Mouse (Mus musculus): ENCODE measurements around the gene Gm10401. TPM values are rescaled to one million over a fixed set of nuclear protein-coding genes. Genes with fewer than 3 reads are reported as not detected.

Gm10401 gene
- polyA plus RNA-seq, 1 experiment from 2014 or later, result 44.4 TPM

GRCm38 (mm10) chr5:115133358-115134066 is 35.4 kb upstream of the Gm10401 start:
- Histone ChIP-seq H3K27me3 (no peaks in the 10 kb centered on the region), H3K9ac (peak overlapping the region; percentile 92), H3K4me2 (peak overlapping the region; percentile 87), H3K4me1 (replicated peaks) (peaks cover 33% of the 10 kb centered on the region), H3K9me3 (no peaks in the 10 kb centered on the region), H3K36me3 (peaks cover 18% of the 10 kb centered on the region), H3K27ac (no peak overlapping the region), H3K4me3 (peak overlapping the region; percentile 89)
- 60% methylated on average over 6 of the region's 6 CpGs for WGBS
- no peak for ATAC-seq (ENCODE audit: low FRiP score)

- Histone ChIP-seq H3K4me3 (0 out of 2 replicates have a peak overlapping the region, but pooled peaks have one; percentile 89), H3K9ac (peak overlapping the region; percentile 92), H3K36me3 (peaks cover 29% of the 10 kb centered on the region), H3K27me3 (no peaks in the 10 kb centered on the region), H3K4me1 (replicated peaks) (peaks cover 33% of the 10 kb centered on the region), H3K9me3 (no peaks in the 10 kb centered on the region), H3K27ac (no peak overlapping the region), H3K4me2 (peak overlapping the region; percentile 87)
- WGBS, result 93% methylated on average over 8 of the region's 8 CpGs
- ATAC-seq (ENCODE audit: low FRiP score), result no peak
These were observed 34.4 kb upstream of the Gm10401 start for GRCm38 (mm10) chr5:115132465-115132864.

DNA sequence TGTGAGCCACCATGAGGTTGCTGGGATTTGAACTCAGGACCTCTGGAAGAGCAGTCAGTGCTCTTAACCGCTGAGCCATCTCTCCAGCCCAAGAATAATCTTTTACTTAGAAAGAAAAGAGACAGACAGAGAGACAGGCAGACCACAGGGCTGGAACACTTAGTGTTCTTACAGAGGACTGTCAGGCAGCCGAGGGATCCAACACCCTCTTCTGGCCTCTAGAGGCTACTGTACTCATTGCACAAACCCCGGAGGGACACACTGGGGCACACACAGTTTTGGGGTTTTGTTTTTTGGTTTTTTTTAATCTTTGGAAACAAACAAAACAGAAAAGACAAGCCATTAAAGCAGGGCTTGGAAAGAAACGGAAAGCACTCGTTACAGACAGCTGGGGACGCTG is 31.2 kb upstream of the Gm10401 start:
- no peak overlapping the region for H3K4me2 ChIP-seq
- 89% methylated on average over 6 of the region's 6 CpGs for WGBS
- H3K4me1 ChIP-seq (replicated peaks), result peaks cover 52% of the 10 kb centered on the region
- no peak overlapping the region for H3K4me3 ChIP-seq
- H3K9ac ChIP-seq, result no peak overlapping the region
- peaks cover 53% of the 10 kb centered on the region for H3K36me3 ChIP-seq
- H3K27me3 ChIP-seq, result no peaks in the 10 kb centered on the region
- no peaks in the 10 kb centered on the region for H3K9me3 ChIP-seq
- no peak overlapping the region for H3K27ac ChIP-seq
- no peak for ATAC-seq (ENCODE audit: low FRiP score)

GRCm38 (mm10) chr5:115127421-115128179 is 29.5 kb upstream of the Gm10401 start:
- H3K27me3 ChIP-seq, result no peaks in the 10 kb centered on the region
- no peak overlapping the region for H3K4me3 ChIP-seq
- 93% methylated on average over 22 of the region's 22 CpGs for WGBS
- no peaks in the 10 kb centered on the region for H3K9me3 ChIP-seq
- no peak overlapping the region for H3K9ac ChIP-seq
- H3K36me3 ChIP-seq, result peaks cover 67% of the 10 kb centered on the region
- no peak for ATAC-seq (ENCODE audit: low FRiP score)
- peaks cover 36% of the 10 kb centered on the region for H3K4me1 ChIP-seq (replicated peaks)
- H3K4me2 ChIP-seq, result no peak overlapping the region
- no peak overlapping the region for H3K27ac ChIP-seq

GRCm38 (mm10) chr5:115126578-115127312 is 28.6 kb upstream of the Gm10401 start:
- H3K27me3 ChIP-seq, result no peaks in the 10 kb centered on the region
- 91% methylated on average over 28 of the region's 28 CpGs for WGBS
- ATAC-seq (ENCODE audit: low FRiP score), result no peak
- no peak overlapping the region for H3K4me2 ChIP-seq
- H3K36me3 ChIP-seq, result peaks cover 76% of the 10 kb centered on the region
- H3K27ac ChIP-seq, result no peak overlapping the region
- no peak overlapping the region for H3K4me3 ChIP-seq
- H3K9ac ChIP-seq, result no peak overlapping the region
- no peaks in the 10 kb centered on the region for H3K9me3 ChIP-seq
- H3K4me1 ChIP-seq (replicated peaks), result peaks cover 29% of the 10 kb centered on the region

DNA sequence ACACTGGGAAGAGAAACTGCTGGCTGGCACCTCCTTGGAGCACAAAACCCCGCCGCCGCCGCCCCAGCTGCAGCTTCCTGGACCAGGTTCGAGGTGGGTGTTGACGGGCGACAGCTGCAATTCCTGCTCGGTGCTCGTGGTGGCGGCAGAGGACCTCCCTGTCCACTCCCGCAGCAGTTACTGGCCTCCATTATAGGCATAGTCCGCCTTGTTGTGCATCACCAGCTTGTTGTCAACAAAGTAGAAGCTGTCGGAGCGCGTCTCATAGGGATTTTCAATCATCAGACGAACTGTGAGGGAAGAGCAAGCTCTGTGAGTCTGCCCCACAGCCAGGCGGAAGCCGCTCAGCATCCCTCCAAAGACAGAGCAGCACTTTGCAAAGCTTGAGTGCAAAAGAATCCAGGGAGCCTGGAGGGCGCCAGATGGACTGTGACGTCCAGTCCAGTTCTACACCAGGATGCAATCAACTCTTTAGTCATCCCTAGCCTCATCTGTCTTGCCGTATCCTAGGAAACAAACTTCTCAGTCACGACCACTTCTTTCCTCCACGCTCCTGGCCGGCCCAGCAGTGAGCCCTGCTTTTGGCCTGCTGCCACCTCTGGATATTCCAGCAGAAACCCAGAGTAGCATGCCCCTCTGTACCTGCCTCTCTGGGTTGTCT is 27.2 kb upstream of the Gm10401 start:
- Histone ChIP-seq H3K27ac (peak overlapping the region; percentile 70), H3K36me3 (peaks cover 75% of the 10 kb centered on the region), H3K4me1 (replicated peaks) (peaks cover 19% of the 10 kb centered on the region), H3K9ac (no peak overlapping the region), H3K4me3 (no peak overlapping the region), H3K9me3 (no peaks in the 10 kb centered on the region), H3K27me3 (no peaks in the 10 kb centered on the region), H3K4me2 (no peak overlapping the region)
- ATAC-seq (ENCODE audit: low FRiP score), result peak; percentile 74
- 17% methylated on average over 24 of the region's 24 CpGs for WGBS

- no peak; the same call in 1 of the 2 replicates for ATAC-seq (ENCODE audit: low FRiP score)
- H3K9me3 ChIP-seq, result no peaks in the 10 kb centered on the region
- H3K9ac ChIP-seq, result no peak overlapping the region
- H3K27ac ChIP-seq, result peak overlapping the region; percentile 70; the same call in 1 of the 2 replicates
- 97% methylated on average over 6 of the region's 6 CpGs for WGBS
- no peak overlapping the region for H3K4me2 ChIP-seq
- H3K4me3 ChIP-seq, result no peak overlapping the region
- H3K4me1 ChIP-seq (replicated peaks), result peaks cover 19% of the 10 kb centered on the region
- H3K27me3 ChIP-seq, result no peaks in the 10 kb centered on the region
- H3K36me3 ChIP-seq, result peaks cover 68% of the 10 kb centered on the region
These were observed 26.6 kb upstream of the Gm10401 start for GRCm38 (mm10) chr5:115124690-115125089.

- Histone ChIP-seq H3K4me1 (replicated peaks) (peaks cover 28% of the 10 kb centered on the region), H3K4me3 (no peak overlapping the region), H3K9ac (no peak overlapping the region), H3K27ac (no peak overlapping the region), H3K9me3 (no peaks in the 10 kb centered on the region), H3K36me3 (peaks cover 47% of the 10 kb centered on the region), H3K27me3 (no peaks in the 10 kb centered on the region), H3K4me2 (no peak overlapping the region)
- WGBS, result 72% methylated on average over 5 of the region's 5 CpGs
- no peak for ATAC-seq (ENCODE audit: low FRiP score)
These were observed 22.9 kb upstream of the Gm10401 start for GRCm38 (mm10) chr5:115120978-115121377.

- under 1% methylated on average over 34 of the region's 39 CpGs for WGBS
- H3K27ac ChIP-seq, result 0 out of 2 replicates have a peak within 1 kb of the TSS, but pooled peaks have one; percentile 12
- H3K36me3 ChIP-seq, result peaks cover 42% of the 10 kb centered on the region
- peak within 1 kb of the TSS; percentile 74 for H3K4me2 ChIP-seq
- no peaks in the 10 kb centered on the region for H3K9me3 ChIP-seq
- ATAC-seq (ENCODE audit: low FRiP score), result peak; percentile 78
- H3K9ac ChIP-seq, result peak within 1 kb of the TSS; percentile 86
- peaks cover 14% of the 10 kb centered on the region for H3K4me1 ChIP-seq (replicated peaks)
- peak within 1 kb of the TSS; percentile 66 for H3K4me3 ChIP-seq
- no peaks in the 10 kb centered on the region for H3K27me3 ChIP-seq
These were observed 21.0 kb upstream of the Gm10401 start, which contains the start of gene Acads for GRCm38 (mm10) chr5:115118961-115119570. TSS of gene Acads (minus strand) at chr5:115119346.

- H3K27ac ChIP-seq, result no peak overlapping the region
- H3K4me3 ChIP-seq, result no peak overlapping the region
- 97% methylated on average over 13 of the region's 13 CpGs for WGBS
- no peaks in the 10 kb centered on the region for H3K27me3 ChIP-seq
- no peak overlapping the region for H3K4me2 ChIP-seq
- no peak for ATAC-seq (ENCODE audit: low FRiP score)
- H3K9ac ChIP-seq, result no peak overlapping the region
- H3K4me1 ChIP-seq (replicated peaks), result peaks cover 14% of the 10 kb centered on the region
- H3K36me3 ChIP-seq, result peaks cover 35% of the 10 kb centered on the region
- H3K9me3 ChIP-seq, result no peaks in the 10 kb centered on the region
These were observed 19.4 kb upstream of the Gm10401 start for GRCm38 (mm10) chr5:115117467-115117866.

GRCm38 (mm10) chr5:115116426-115116825 is 18.3 kb upstream of the Gm10401 start:
- Histone ChIP-seq H3K36me3 (peaks cover 38% of the 10 kb centered on the region), H3K27me3 (no peaks in the 10 kb centered on the region), H3K9ac (no peak overlapping the region), H3K4me1 (replicated peaks) (peaks cover 14% of the 10 kb centered on the region), H3K27ac (no peak overlapping the region), H3K4me2 (no peak overlapping the region), H3K9me3 (no peaks in the 10 kb centered on the region), H3K4me3 (no peak overlapping the region)
- WGBS, result 90% methylated on average over 3 of the region's 3 CpGs
- no peak for ATAC-seq (ENCODE audit: low FRiP score)

All from hindbrain, embryonic 13.5 days (tissue).